Mouse (Mus musculus) forebrain, embryonic 14.5 days (tissue): ENCODE measurements around the gene Vcam1. TPM values are rescaled to one million over a fixed set of nuclear protein-coding genes. Genes with fewer than 3 reads are reported as not detected.

ENCODE experiments used
- ATAC-seq: fragments of 200-750 bp; cut with Nextera tagmentation; 2 replicates; pipeline ENCODE4 v1.8.0; 2017; ENCODE audit warnings: mild to moderate bottlenecking, moderate library complexity
- DNase-seq: peaks from one replicate; pipeline ENCODE4 v3.0.0-alpha.2; 2015; ENCODE audit warnings: low spot score
- H3K27ac ChIP-seq: fragments of 300-500 bp; sonication (generic); 2 replicates; pipeline ENCODE4 v1.5.1; 2014; ENCODE audit warnings: low read depth, mild to moderate bottlenecking, control low read depth, low read length, moderate library complexity
- H3K27me3 ChIP-seq: fragments of 300-500 bp; sonication (generic); replicated peaks from 2 replicates; pipeline ENCODE4 v1.6.1; 2014; ENCODE audit warnings: low read length, control low read depth, mixed read lengths; ENCODE audit not compliant: control insufficient read depth, insufficient read depth
- H3K36me3 ChIP-seq: fragments of 300-500 bp; sonication (generic); 2 replicates; pipeline ENCODE4 v1.6.1; 2014; ENCODE audit warnings: low read length, control low read depth; ENCODE audit not compliant: control insufficient read depth, insufficient read depth
- H3K4me1 ChIP-seq: fragments of 300-500 bp; sonication (generic); 2 replicates; pipeline ENCODE4 v1.6.1; 2014; ENCODE audit warnings: antibody characterized with exemption, low read length, control low read depth; ENCODE audit not compliant: control insufficient read depth, insufficient read depth
- H3K4me2 ChIP-seq: fragments of 300-500 bp; sonication (generic); 2 replicates; pipeline ENCODE4 v1.6.1; 2014; ENCODE audit warnings: mild to moderate bottlenecking, control low read depth, low read length
- H3K4me3 ChIP-seq: fragments of 300-500 bp; sonication (generic); 2 replicates; pipeline ENCODE4 v1.5.1; 2014; ENCODE audit warnings: low read depth, low read length, control low read depth
- H3K9ac ChIP-seq: fragments of 300-500 bp; sonication (generic); 2 replicates; pipeline ENCODE4 v1.6.1; 2014; ENCODE audit warnings: mild to moderate bottlenecking, low read length, control low read depth, moderate library complexity
- H3K9me3 ChIP-seq: fragments of 300-500 bp; sonication (generic); replicated peaks from 2 replicates; pipeline ENCODE4 v1.6.1; 2016; ENCODE audit warnings: low read length, control low read depth, mixed read lengths; ENCODE audit not compliant: control insufficient read depth
- WGBS: fragments of 180-500 bp; shearing (Covaris S2); extraction: QIAGEN DNeasy Blood & Tissue Kit; methylation state at CpG from one replicate; pipeline ENCODE4 v1.1.7; 2014; 5-methylcytosine and 5-hydroxymethylcytosine counted together
- polyA plus RNA-seq: library from polyadenylated mRNA; unstranded; fragments of >200 nt; fragmentation: Nextera tagmentation; extraction: Ambion mirVana; gene quantifications from 2 replicates; pipeline ENCODE4 v1.2.1, GENCODE M21; 2014

Vcam1 gene
- polyA plus RNA-seq, result 33.1 and 35.6 TPM in 2 replicates

- Histone ChIP-seq H3K4me2 (peak within 1 kb of the TSS; percentile 50), H3K9ac (peak within 1 kb of the TSS; percentile 52), H3K27ac (peak within 1 kb of the TSS; percentile 66; the same call in 1 of the 2 replicates), H3K36me3 (no peaks in the 10 kb centered on the region), H3K9me3 (no peaks in the 10 kb centered on the region), H3K4me1 (peaks cover 4% of the 10 kb centered on the region; the same call in 1 of the 2 replicates), H3K27me3 (no peaks in the 10 kb centered on the region), H3K4me3 (peak within 1 kb of the TSS; percentile 31)
- peak; percentile 75 for ATAC-seq
- WGBS, result 0% methylated on average over 9 of the region's 9 CpGs
- peak; percentile 89 for DNase-seq
Observed at GRCm38 (mm10) chr3:116129259-116129738, at the start of gene Vcam1. TSS of gene Vcam1 (minus strand) at chr3:116129688.

DNA sequence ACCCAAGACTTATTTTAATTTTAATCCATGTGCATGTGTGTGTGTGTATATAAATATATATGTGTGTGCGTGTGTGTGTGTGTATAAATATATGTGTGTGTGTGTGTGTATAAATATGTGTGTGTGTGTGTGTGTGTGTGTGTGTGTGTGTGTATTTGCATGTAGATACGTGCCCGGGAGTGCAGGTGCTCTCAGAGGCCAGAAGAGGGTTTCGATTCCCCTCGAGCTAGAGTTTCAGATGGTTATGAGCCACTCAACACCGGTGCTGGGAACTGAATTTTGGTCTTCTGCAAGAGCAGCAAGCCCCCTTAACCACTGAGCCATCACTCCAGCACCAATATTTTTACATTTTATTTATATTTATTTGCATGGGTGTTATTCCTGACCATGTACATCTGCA, 45.6 kb upstream of the Vcam1 start:
- no peaks in the 10 kb centered on the region for H3K36me3 ChIP-seq
- no peaks in the 10 kb centered on the region for H3K4me1 ChIP-seq
- H3K9me3 ChIP-seq, result no peaks in the 10 kb centered on the region
- no peak for ATAC-seq
- no peak overlapping the region for H3K9ac ChIP-seq
- DNase-seq, result no peak
- 92% methylated on average over 6 of the region's 6 CpGs for WGBS
- H3K27me3 ChIP-seq, result no peaks in the 10 kb centered on the region
- H3K4me3 ChIP-seq, result no peak overlapping the region
- no peak overlapping the region for H3K27ac ChIP-seq
- no peak overlapping the region for H3K4me2 ChIP-seq

- ATAC-seq, result no peak
- 83% methylated on average over 5 of the region's 5 CpGs for WGBS
Observed at GRCm38 (mm10) chr3:116171461-116171860, 42.0 kb upstream of the Vcam1 start.

GRCm38 (mm10) chr3:116168056-116168455, 38.6 kb upstream of the Vcam1 start:
- Histone ChIP-seq H3K4me3 (no peak overlapping the region), H3K27me3 (no peaks in the 10 kb centered on the region), H3K4me2 (no peak overlapping the region), H3K9me3 (no peaks in the 10 kb centered on the region), H3K27ac (no peak overlapping the region), H3K4me1 (no peaks in the 10 kb centered on the region), H3K9ac (no peak overlapping the region), H3K36me3 (no peaks in the 10 kb centered on the region)
- WGBS, result 84% methylated on average over 2 of the region's 2 CpGs
- DNase-seq (no peak), ATAC-seq (no peak)

More at GRCm38 (mm10) chr3:116171461-116171860, 42.0 kb upstream of the Vcam1 start:
- no peak for DNase-seq
- no peak overlapping the region for H3K9ac ChIP-seq
- H3K4me1 ChIP-seq, result no peaks in the 10 kb centered on the region
- H3K36me3 ChIP-seq, result no peaks in the 10 kb centered on the region
- H3K4me3 ChIP-seq, result no peak overlapping the region
- no peaks in the 10 kb centered on the region for H3K27me3 ChIP-seq
- no peak overlapping the region for H3K4me2 ChIP-seq
- no peaks in the 10 kb centered on the region for H3K9me3 ChIP-seq
- H3K27ac ChIP-seq, result no peak overlapping the region

- H3K27me3 ChIP-seq, result no peaks in the 10 kb centered on the region
- H3K27ac ChIP-seq, result no peak overlapping the region
- no peak for ATAC-seq
- no peak for DNase-seq
- H3K4me1 ChIP-seq, result no peaks in the 10 kb centered on the region
- H3K36me3 ChIP-seq, result no peaks in the 10 kb centered on the region
- no peaks in the 10 kb centered on the region for H3K9me3 ChIP-seq
- no peak overlapping the region for H3K4me3 ChIP-seq
- H3K4me2 ChIP-seq, result no peak overlapping the region
- 84% methylated on average over 8 of the region's 8 CpGs for WGBS
- no peak overlapping the region for H3K9ac ChIP-seq
Observed at GRCm38 (mm10) chr3:116166296-116166695, 36.8 kb upstream of the Vcam1 start.

GRCm38 (mm10) chr3:116165030-116165429, 35.5 kb upstream of the Vcam1 start:
- Histone ChIP-seq H3K4me3 (no peak overlapping the region), H3K36me3 (no peaks in the 10 kb centered on the region), H3K4me1 (no peaks in the 10 kb centered on the region), H3K27ac (no peak overlapping the region), H3K4me2 (no peak overlapping the region), H3K9ac (no peak overlapping the region), H3K9me3 (no peaks in the 10 kb centered on the region), H3K27me3 (no peaks in the 10 kb centered on the region)
- ATAC-seq (no peak), DNase-seq (no peak)
- WGBS, result 56% methylated on average over 1 of the region's 1 CpGs

DNA sequence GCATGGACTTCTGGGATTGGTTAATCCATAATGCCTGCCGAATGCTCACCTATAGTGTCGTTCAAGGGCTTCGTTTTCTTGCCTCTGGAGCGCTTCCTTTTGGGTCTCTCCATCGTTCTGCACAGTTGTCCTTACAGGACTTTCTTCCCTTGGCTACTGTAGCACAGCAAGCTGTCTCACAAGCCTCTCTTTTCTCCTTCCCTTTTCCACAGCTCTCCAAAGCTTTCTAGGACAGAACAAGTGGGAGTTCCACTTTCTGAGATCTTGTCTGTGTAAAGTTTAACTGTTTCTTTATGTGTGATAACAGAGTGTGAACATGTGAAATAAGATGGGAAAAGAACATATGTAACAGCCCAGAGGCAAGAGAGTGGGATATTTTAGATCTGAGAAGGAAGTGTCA, 34.0 kb upstream of the Vcam1 start:
- no peaks in the 10 kb centered on the region for H3K4me1 ChIP-seq
- no peak overlapping the region for H3K4me3 ChIP-seq
- no peak overlapping the region for H3K9ac ChIP-seq
- no peaks in the 10 kb centered on the region for H3K9me3 ChIP-seq
- H3K36me3 ChIP-seq, result no peaks in the 10 kb centered on the region
- H3K4me2 ChIP-seq, result no peak overlapping the region
- DNase-seq (no peak), ATAC-seq (no peak)
- H3K27ac ChIP-seq, result no peak overlapping the region
- 85% methylated on average over 5 of the region's 5 CpGs for WGBS
- no peaks in the 10 kb centered on the region for H3K27me3 ChIP-seq

GRCm38 (mm10) chr3:116162097-116162666, 32.7 kb upstream of the Vcam1 start:
- no peak for ATAC-seq

GRCm38 (mm10) chr3:116159376-116159775, 29.9 kb upstream of the Vcam1 start:
- Histone ChIP-seq H3K4me1 (no peaks in the 10 kb centered on the region), H3K4me3 (no peak overlapping the region), H3K9ac (no peak overlapping the region), H3K27ac (no peak overlapping the region), H3K4me2 (no peak overlapping the region), H3K27me3 (no peaks in the 10 kb centered on the region), H3K36me3 (no peaks in the 10 kb centered on the region), H3K9me3 (no peaks in the 10 kb centered on the region)
- WGBS, result 92% methylated on average over 5 of the region's 5 CpGs
- ATAC-seq (no peak), DNase-seq (no peak)

More at GRCm38 (mm10) chr3:116162097-116162666, 32.7 kb upstream of the Vcam1 start:
- no peaks in the 10 kb centered on the region for H3K4me1 ChIP-seq
- H3K27me3 ChIP-seq, result no peaks in the 10 kb centered on the region
- no peak overlapping the region for H3K9ac ChIP-seq
- H3K4me3 ChIP-seq, result no peak overlapping the region
- H3K27ac ChIP-seq, result no peak overlapping the region
- DNase-seq, result no peak
- H3K4me2 ChIP-seq, result no peak overlapping the region
- 83% methylated on average over 9 of the region's 9 CpGs for WGBS
- no peaks in the 10 kb centered on the region for H3K36me3 ChIP-seq
- H3K9me3 ChIP-seq, result no peaks in the 10 kb centered on the region
